Mouse (Mus musculus): ENCODE measurements around the gene Macrod2.

Gene Macrod2

DNA sequence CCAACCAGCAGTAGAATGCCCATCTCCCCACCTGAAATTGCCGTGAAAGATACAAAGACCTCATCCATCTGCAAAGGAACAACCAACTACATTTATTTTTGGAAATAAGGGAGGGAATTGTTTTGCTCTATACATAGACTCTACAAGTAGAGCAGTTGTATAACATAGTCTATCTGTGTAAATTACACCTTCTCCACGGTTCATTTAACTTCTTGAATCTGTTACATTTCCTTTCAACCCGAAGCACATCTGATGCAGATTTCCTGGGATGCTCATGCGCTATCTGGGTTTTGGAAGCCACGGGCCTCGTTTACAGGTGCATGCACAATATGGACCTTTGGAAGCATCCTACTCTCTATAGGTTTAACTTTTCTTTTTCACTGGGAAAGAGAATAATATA lies 175.8 kb downstream of the Macrod2 start:
- no peak for DNase-seq (ENCODE audit: low spot score)

DNA sequence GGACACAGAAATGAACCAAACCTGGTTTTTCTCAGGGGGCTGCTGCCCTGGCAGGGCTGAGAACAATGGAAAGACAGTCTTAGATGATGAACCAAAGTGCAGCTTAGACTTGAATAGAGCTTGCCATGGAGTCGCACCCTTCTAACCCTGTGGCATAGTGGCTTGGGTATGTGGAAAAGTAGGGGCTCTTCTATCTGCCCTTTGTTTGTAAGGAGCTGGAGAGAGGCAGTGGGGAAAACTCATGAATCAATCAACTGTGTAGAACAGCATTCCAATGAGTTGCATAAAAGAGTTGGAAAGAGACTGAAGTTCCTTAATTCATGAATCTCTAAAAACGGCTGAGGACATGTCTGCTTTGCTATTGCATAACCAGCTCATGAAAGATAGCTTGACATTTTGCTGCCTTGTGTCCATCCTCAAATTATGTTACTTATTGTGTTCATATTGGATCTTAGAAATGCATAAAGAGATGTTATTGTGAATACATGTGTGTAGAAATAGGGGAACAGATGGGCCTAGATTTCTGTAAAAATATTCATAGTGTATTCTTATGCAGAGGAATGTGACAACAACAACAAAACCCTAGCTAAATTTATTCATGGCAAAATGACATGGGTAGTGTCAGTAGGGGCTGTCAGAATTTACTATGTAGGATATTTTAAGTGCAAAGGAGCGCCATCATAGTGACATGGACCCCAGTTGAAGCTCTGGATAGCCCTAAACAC lies 197.6 kb downstream of the Macrod2 start:
- no peak for DNase-seq (ENCODE audit: low spot score)

DNA sequence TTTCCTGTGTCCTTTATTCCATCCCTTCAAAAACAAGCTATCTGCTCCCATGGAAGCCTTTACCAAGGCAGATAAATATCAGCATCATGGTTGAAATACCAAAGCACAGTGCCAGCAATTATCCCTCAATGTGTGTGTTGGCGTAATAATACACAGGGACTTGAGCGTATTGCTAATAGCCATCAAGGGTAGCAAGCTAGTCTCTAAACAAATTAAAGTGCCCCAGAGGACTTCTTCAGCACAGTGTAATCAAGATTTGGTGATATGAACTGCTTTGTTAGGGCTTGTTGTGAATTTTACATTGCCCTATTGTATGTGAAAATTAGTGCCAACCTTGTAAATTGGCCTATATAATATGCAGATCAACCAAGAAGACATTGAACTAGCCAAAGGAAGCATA lies 201.8 kb downstream of the Macrod2 start:
- no peak for DNase-seq (ENCODE audit: low spot score)

DNA sequence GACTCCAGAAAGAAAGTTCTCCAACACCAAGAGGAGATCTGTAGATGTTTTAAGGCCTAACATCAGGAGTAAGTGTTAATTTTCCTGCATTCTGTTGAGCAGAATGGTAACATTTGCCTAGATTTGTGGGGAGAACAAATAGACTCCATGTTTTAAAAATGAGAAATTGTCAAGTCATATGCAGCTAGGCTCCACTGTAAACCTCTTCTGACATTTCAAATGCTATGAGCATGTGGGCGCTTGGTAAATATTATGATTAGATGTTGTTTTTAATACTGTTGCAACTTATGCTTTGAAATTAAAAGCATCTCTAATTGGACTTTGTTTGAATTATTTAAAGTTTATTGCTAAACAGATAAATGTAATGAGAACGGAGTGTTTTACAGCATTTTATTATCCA lies 220.3 kb downstream of the Macrod2 start:
- no peak for DNase-seq (ENCODE audit: low spot score)

DNA sequence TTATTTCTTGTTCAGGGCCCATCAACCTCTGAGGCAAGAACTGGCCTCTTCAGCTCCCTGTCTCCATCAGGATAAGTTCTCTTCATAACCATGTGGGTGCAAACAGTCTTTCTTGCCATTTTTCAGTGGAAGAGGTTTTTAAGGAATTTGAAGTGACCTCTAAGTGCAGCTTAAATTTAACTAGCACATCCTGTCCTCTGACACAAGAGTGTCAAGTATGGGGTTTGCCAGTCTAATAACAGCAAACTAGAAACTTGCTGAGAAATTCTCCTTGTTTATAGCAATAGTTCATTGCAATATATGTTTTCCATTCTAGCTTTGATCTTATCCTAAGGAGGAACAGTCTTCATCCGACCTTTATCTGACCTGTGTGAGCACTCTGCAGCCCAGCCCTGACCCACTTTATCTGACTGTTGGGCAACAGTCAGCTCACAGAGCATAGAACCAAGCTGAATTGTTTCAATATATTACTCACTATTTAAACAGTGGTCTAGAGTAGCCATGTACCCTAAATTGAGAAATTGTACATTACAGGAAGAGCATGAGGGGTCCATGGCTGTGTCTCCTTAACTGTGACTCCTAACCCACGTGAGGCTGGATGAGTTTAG lies 226.7 kb downstream of the Macrod2 start:
- no peak for DNase-seq (ENCODE audit: low spot score)

DNA sequence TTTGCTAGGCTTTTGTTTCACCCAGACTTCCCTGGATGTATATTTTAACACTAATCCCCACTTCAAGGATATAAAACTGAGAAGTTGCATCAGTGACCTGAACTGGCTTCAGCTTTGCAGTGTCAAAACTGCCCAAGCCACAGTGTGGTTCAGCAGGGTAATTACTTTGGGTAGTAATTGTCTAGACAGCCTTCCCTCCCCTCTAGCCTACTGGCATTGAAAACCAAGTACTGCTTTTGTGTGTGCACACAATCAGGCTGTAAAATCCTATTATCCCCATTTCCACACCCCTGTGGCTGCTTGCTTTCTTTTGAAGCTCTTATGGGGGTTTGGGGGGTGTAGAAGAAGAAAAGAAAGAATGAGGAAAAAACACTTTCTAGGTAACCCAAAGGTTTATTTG lies 258.4 kb downstream of the Macrod2 start:
- no peak for DNase-seq (ENCODE audit: low spot score)

DNA sequence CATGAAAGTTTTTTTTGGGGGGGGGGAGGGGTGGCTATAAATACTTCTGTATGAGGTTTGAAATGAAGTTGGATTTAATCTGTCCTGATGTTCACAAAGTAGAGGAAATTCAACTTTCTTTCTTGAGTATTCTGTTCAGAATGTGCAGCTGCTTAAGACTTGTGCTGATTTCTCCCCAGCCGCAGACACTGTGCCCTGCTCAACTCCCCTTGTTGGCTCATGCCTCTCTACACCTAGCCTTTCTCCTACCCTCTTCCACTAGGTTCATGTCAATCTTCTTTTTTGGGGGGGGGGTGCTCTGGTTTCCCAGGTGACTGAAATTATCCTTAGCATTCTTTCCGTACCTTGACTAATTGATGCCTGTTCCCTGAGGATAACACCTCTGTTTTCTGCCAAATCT lies 258.9 kb downstream of the Macrod2 start:
- DNase-seq (ENCODE audit: low spot score) = no peak

DNA sequence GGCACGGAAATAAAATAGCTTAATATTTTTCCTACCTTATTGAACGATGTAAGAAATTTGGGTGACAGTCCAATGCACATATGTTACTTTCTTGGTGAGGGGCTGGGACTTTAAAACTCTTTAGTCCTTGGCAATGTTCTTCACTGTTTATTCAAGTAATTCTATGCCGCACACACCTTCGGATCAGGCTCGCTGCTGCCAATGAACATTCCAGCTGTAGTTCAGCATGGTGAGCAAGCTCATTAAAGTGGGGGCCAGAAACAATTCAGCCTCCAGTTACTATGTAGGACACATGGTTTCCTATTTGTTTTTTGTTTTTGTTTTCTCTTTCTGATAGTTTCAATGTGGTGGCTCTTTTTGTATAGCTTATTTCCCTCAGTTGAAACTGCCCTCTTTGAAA lies 267.6 kb downstream of the Macrod2 start:
- DNase-seq (ENCODE audit: low spot score) = no peak

DNA sequence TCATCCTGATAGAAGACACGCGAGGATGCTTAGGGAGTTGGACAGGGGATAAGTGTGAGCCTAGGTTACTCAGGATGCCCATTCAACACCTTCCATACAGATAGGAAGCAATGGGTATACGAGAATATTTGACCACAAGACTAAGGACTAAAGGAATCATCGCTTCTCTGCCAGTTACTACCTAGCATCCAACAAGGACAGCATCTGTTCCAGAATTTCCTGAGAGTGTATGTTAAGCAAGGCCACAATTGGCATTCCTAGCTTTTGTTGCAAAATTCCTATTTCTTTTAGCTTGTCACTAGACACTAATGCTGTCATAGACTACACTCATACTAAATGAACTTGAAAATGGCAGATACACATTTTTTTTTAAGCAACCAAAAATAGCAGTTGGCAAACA lies 269.3 kb downstream of the Macrod2 start:
- no peak for DNase-seq (ENCODE audit: low spot score)

DNA sequence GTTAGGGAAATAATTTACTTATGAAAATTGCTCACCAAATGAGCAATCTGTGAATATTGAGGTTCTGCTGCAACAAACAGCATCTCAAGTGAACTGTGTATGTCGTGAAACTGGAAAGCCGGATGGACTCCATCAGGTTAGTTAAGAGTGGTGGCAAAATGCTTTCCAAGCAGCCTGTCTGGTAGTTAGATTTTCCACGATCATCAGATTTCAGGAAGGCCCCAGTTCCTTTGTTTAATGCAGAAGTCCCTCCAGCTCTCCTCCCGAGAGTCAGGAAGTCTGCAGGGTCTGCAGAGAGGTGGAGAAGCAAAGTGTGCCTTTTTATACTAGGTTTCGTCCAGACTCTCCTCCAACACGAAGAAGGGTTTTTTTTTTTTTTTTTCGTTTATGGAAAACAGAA lies 271.7 kb downstream of the Macrod2 start:
- DNase-seq (ENCODE audit: low spot score) = no peak

DNA sequence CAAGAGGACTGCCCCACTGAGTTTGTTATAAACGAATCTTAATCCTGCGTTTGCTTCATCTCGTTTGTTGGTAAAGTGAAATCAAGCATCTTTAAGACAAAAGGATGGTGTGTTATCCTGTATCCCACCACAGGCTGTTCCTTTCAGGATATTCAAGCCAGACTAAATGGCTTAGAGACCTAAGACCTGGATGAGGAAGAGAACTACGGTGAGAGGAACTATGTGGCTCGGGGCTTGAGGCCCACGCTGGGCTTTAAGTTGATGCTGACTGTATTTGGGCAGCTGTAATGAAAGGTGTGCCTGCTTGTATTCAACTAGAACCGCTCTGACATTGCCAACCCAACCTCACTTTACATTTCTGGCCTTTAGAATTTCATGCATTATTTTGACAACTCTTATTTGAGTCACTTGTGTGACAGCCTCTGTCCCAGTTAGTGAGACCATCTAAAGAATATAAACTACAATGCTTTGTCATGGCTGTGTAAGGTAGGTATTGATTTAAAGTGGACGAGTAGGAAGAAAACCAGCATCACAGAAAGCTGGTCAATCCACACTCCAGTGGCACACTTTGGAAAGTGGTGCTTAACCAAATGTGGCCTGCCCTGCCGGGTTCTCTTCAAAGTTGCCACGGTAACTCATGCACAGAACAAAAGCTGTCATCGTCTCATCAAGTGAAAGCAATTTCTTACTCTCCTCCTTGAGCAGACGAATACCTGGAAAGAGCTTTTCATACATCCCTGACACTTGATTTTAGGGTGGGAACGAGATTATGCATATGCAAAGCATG lies 272.3 kb downstream of the Macrod2 start:
- no peak for DNase-seq (ENCODE audit: low spot score)

DNA sequence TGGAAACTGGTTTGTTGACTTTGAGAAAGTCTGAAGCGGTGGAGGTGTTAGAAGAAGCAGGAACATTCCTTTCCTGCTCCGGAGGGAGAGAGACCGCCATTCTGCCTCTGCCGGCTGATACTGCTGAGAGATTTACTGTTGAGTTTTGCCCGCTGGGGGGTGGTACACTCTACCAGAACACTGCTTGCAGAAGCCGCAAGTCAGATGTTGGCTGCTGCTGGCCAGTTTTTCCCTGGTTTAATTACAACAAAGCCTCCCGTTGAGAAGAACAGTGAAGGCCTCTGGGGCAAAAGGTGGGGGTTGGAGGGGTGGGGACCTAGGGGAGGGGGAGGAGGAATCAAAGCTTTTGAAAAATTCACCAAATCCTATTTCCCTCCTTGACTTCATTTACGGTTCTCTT lies 273.2 kb downstream of the Macrod2 start:
- no peak for DNase-seq (ENCODE audit: low spot score)

DNA sequence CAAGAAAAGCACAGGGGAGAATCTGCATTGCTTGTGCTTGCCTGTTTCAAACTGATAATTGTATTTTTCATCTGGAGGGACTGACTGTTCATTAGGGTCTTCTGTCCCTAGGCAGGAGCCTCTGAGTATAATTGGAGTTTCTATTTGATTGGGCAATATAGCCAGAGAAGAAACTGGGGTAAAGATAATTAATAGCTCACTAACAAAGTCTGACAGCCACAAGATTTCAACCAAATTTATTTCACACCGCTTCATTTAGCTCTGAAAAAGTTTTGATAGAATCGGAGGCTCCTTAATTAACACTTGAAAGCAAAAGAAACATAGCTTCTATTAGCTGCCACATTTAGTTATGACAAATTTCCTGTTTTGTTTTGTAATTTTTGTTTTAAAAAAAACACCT lies 274.0 kb downstream of the Macrod2 start:
- DNase-seq (ENCODE audit: low spot score) = no peak

DNA sequence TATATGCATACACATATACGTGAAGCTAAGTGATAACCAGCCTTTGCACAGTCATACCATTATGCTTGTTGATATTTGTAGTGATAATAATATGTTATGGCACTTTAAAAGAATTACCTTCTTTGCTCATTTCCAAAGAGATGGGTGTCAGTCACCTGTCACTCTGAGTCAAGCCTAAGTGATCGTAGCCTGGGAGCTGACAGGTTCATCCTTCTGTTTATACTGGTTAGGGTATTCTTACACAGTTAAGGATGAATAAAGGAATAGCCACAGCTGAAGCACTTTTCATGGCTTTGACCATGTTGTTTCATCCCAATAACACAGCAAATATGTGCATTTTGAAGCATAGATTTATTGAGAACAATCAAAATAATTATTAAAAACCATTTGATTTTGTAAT lies 274.7 kb downstream of the Macrod2 start:
- no peak for DNase-seq (ENCODE audit: low spot score)

DNA sequence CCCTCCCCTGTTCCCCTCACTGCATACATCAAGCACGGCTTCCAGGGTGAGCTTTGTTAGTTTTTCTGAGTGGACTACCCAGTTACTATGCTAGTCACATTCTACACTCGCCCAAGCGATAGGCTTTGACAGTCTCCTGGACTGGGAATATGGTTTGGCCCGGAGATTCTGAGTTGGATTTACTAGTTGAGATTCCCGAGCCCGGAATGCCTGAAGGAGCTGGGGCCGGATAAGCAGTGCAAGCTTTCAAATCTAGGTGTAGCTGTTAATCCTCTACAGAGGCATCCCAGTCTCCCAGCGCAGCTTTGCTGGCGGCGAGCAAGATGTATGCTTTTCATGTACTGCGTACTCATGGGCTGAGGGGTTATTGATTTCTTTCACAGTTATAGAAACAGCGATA lies 275.3 kb downstream of the Macrod2 start:
- peak; percentile 11 for DNase-seq (ENCODE audit: low spot score)

DNA sequence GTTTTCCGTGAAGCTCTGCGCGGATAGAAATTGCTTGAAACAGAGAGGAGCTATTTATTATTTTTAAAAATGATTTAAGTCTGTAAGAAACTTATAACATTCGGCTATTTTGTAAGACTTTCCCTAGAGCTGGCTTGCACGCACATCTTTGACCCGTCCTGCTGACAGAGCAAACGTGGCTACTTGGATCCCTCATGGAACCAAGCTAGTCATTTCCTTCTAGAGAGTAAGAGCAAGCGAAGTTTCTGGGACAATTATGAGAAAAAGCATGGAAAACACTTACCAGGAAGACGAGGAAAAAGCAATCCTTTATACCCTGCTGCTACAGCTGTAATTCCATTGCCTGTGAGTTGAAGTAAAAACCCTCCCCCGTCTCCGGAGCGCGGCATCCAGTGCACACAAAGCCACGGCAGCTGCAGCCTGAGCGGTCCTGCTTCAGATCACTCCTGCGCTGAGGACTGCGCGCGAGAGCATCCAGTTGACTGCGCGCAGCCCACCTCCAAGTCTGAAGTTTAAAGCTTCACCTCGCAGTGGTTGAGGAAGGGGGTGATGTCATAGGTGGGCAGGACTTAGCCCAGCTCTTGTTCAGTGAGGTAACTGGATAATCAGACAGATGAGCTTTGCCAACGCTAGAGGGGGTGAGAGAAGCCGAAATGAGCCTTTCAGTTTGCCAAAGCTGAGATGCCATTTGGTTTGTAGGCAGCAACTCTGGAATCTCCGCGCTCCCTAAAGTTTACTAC lies 276.0 kb downstream of the Macrod2 start, which contains the start of gene Flrt3:
Flrt3 (minus strand) TSS at position 507 of the 740 bp plus-strand sequence.
- peak; percentile 81 for DNase-seq (ENCODE audit: low spot score)

DNA sequence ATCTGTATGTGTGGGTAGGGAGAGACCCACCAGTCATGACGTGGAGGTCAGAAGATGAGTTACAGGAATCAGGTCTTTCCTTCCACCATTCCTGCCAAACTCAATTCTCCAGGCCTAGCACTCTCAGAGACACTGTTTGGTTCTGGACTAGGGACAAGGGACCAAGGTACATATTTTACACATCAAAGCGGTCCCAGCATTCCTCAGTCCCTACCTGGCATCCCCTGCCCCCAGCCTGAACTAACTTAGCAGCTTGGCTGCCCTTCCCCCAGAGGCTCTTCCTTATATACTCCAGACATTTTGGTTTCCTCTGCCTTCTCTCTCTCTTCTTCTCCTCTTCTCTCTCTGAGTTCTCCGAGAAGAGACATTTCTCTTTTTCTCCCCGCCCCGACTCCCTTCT lies 278.4 kb downstream of the Macrod2 start:
- DNase-seq (ENCODE audit: low spot score) = no peak

DNA sequence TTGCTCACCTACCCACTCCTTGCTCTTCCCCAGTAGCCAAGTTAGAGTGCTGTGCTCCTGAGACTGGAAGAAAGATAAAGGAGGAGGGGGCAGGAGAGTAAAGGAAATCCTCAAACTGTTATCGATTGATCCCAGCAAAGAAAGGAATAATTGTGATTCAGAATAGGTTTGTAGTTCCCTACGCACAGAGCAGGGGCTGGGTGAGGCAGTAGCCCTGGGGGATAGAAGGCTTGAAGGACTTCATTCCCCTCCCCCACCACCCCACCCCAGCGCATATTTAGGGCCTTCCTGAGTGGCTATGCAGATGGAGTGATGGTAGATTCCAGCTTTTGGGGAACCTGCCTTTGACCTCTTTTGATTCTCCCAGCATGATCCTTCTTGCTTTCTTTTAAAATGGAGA lies 281.6 kb downstream of the Macrod2 start:
- DNase-seq (ENCODE audit: low spot score) = no peak

DNA sequence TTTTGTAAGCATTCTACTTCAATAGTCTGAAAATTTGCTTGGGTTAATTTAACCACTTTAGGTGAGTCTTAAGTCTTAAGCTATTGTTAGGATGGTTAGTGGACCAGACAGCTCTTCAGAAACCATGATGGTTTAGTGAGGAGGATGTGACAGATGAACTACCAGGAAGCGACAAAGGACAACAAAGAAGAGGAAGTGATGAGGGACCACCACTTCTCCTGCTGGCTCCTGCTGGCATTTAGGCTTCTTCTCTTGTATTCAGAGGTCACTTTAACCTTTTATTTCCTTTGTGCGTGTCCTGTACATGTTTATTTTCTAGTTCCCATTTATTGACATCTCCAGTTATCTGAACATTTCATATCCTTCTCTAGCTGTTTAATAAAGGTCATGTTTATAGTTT lies 295.8 kb downstream of the Macrod2 start:
- DNase-seq (ENCODE audit: low spot score) = no peak

DNA sequence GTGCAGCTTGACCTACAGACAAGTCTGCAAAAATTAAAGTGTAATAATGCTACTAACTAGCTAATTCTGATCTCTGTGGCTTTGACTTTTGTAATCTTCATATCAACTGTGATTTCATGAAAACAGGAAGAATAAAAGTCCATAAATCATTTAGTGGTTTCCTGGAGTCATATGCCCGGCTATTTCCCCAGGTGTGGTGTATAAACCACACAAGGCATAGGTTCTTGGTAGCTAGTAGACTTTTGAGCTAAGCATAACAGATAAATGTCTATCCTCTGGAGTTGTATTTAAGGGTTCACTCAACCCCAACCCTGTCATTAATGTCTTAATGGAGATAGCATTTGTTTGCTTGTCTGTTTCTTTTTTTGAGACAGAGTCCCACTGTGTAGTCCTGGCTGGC lies 296.3 kb downstream of the Macrod2 start:
- DNase-seq (ENCODE audit: low spot score) = no peak

DNA sequence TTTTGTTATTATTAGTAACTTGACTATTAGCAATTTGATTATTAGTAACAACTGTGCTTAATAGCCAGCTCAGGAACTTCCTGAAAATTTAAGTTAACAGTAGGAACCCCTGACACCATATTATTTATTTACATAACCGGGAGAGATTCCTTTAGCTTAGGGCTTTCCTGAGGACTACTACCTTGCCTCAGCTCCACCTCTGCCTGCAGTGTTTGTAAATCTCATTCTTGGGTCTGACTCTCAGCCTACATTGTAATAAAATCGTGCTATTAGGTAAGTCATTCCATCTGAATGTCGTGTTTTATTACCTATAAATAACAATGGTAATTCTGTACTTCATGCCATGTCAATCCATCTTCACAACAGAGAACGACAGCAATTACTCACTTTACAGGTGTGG lies 297.4 kb downstream of the Macrod2 start:
- DNase-seq (ENCODE audit: low spot score) = no peak

DNA sequence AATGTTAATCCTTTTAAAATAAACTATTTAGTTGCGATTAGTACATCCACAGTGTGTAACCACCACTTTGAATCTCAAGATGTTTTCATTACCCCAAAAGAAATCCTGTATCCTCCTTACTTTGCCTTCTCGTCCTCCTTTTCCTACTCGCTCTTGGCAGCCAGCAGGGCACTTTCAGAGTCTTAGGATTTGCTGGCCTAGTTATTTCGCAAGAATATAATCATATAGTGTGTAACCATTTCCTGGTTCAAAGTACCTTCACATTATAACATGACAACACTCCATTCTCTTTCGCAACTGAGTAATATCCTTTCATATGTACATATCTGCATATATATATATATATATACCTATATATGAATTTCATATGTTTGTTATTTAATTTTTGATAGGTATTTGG lies 298.7 kb downstream of the Macrod2 start:
- no peak for DNase-seq (ENCODE audit: low spot score)

DNA sequence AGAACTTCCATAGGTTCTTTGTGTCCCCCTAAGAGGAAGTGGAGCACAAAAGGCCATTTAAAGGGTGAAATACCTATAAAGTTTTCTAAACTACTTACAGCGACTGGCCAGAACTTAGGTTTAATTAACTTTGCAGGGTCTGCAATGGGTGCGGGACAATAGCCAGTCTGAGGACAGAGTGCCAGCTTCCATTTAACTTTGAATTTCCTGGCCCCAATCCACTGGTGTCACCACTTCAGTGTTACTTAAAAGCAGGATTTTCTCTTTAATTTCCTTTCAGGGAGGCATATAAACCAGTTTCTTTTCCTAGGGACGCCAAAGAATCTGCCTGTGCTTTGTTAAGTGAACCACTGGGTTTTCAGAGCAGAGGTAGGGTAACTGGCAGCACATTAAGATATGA lies 303.5 kb downstream of the Macrod2 start:
- no peak for DNase-seq (ENCODE audit: low spot score)
